Mouse (Mus musculus) leukemia stem cell, adult 10-12 weeks (primary cell): ENCODE measurements around the gene Kctd5. TPM values are rescaled to one million over a fixed set of nuclear protein-coding genes. Genes with fewer than 3 reads are reported as not detected.

Source experiments
- polyA plus RNA-seq: library from polyadenylated mRNA; stranded (reverse); fragments of >175 nt; gene quantifications from 2 replicates; pipeline ENCODE4 v1.2.3, GENCODE M21; 2012; ENCODE audit warnings: low replicate concordance

Kctd5 gene
- 33.7 and 45.0 TPM in 2 replicates for polyA plus RNA-seq

GRCm38 (mm10) chr17:24072919-24073696 is at the start of gene Kctd5:
Gene Kctd5, minus strand, starts transcription at chr17:24073485.

DNA sequence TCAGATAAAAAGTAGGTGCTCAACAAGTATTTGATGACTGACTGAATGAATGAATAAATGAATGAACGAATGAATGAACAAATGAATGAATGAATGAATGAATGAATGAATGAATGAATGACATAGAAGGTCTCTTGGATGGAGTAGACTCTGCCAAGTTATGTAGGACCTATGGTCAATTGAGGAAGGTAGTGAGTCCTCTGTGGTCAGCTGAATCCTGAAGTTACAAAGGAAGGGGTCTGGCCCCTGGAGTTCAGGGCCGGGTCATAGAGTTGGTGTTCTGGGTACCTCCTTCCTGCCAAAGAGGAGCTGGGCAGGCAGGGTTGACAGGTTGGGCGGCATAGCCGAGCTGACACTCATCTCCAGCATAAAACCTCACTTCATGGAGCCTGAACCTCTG is 35.4 kb downstream of the Kctd5 start, which contains the start of gene Prss27:
Prss27 (plus strand) TSS at position 301 of the 400 bp plus-strand sequence.

GRCm38 (mm10) chr17:23997901-23998300 is 75.4 kb downstream of the Kctd5 start, which contains the start of gene Prss22:
Gene Prss22, minus strand, starts transcription at chr17:23998100.

Other genes starting within 250 kb of the Kctd5 start
- 44.9 and 471 TPM in 2 replicates for gene Elob, start 244.3 kb downstream of the Kctd5 start, polyA plus RNA-seq
- gene Prss33, start 237.4 kb downstream of the Kctd5 start, polyA plus RNA-seq, result 0.80 TPM in 1 of 2 replicates, not detected in the other
- gene Prss32, start 229.6 kb downstream of the Kctd5 start, polyA plus RNA-seq, result not detected in 2 replicates
- 1.9 and 2.1 TPM in 2 replicates for gene Prss41, start 229.3 kb downstream of the Kctd5 start, polyA plus RNA-seq
- gene Prss21, start 205.4 kb downstream of the Kctd5 start, polyA plus RNA-seq, result 0.11 TPM in 1 of 2 replicates, not detected in the other
- gene Dcpp1, start 192.6 kb downstream of the Kctd5 start, polyA plus RNA-seq, result not detected in 2 replicates
- gene Dcpp2, start 192.6 kb downstream of the Kctd5 start, polyA plus RNA-seq, result not detected in 2 replicates
- not detected in 2 replicates for gene Dcpp3, start 156.0 kb downstream of the Kctd5 start, polyA plus RNA-seq
- gene Sbp, start 131.8 kb downstream of the Kctd5 start, polyA plus RNA-seq, result not detected in 2 replicates
- not detected in 2 replicates for gene Sbpl, start 118.2 kb downstream of the Kctd5 start, polyA plus RNA-seq
- gene Prss30, start 92.9 kb downstream of the Kctd5 start, polyA plus RNA-seq, result 0.43 TPM in 1 of 2 replicates, not detected in the other
- gene Prss22, start 75.4 kb downstream of the Kctd5 start, polyA plus RNA-seq, result not detected in 2 replicates
- not detected in 2 replicates for gene Prss27, start 35.3 kb downstream of the Kctd5 start, polyA plus RNA-seq
- gene Pdpk1, start 77.4 kb upstream of the Kctd5 start, polyA plus RNA-seq, result 36.7 and 219 TPM in 2 replicates
- gene Amdhd2, start 90.3 kb upstream of the Kctd5 start, polyA plus RNA-seq, result 41.0 and 42.5 TPM in 2 replicates
- 55.4 and 483 TPM in 2 replicates for gene Atp6v0c, start 96.2 kb upstream of the Kctd5 start, polyA plus RNA-seq
- gene Tbc1d24, start 132.1 kb upstream of the Kctd5 start, polyA plus RNA-seq, result 4.3 and 11.2 TPM in 2 replicates
- 0.67 and 1.5 TPM in 2 replicates for gene Ntn3, start 136.0 kb upstream of the Kctd5 start, polyA plus RNA-seq
- 20.8 and 26.4 TPM in 2 replicates for gene Tedc2, start 147.4 kb upstream of the Kctd5 start, polyA plus RNA-seq
- 65.1 and 76.8 TPM in 2 replicates for gene Ccnf, start 178.0 kb upstream of the Kctd5 start, polyA plus RNA-seq